Mouse (Mus musculus) midbrain, embryonic 10.5 days (tissue): ENCODE measurements around the gene Itpr1. TPM values are rescaled to one million over a fixed set of nuclear protein-coding genes. Genes with fewer than 3 reads are reported as not detected.

ENCODE experiments used
- DNase-seq: peaks from one replicate; pipeline ENCODE4 v3.0.0-alpha.2; 2017; ENCODE audit warnings: low spot score
- H3K27ac ChIP-seq: fragments of 300-500 bp; sonication (generic); replicated peaks from 2 replicates; pipeline ENCODE4 v1.5.1; 2016; ENCODE audit warnings: mild to moderate bottlenecking
- H3K27me3 ChIP-seq: fragments of 300-500 bp; sonication (generic); 2 replicates; pipeline ENCODE4 v1.6.1; 2016; ENCODE audit warnings: low read depth, mild to moderate bottlenecking; ENCODE audit not compliant: poor library complexity, severe bottlenecking
- H3K36me3 ChIP-seq: fragments of 300-500 bp; sonication (generic); 2 replicates; pipeline ENCODE4 v1.6.1; 2016; ENCODE audit warnings: mild to moderate bottlenecking, moderate library complexity
- H3K4me1 ChIP-seq: fragments of 300-500 bp; sonication (generic); 2 replicates; pipeline ENCODE4 v1.6.1; 2016
- H3K4me3 ChIP-seq: fragments of 300-500 bp; sonication (generic); 2 replicates; pipeline ENCODE4 v1.5.1; 2016; ENCODE audit warnings: mild to moderate bottlenecking, moderate library complexity
- H3K9me3 ChIP-seq: fragments of 300-500 bp; sonication (generic); replicated peaks from 2 replicates; pipeline ENCODE4 v1.6.1; 2016; ENCODE audit warnings: mild to moderate bottlenecking
- WGBS: fragments of 180-500 bp; shearing (Covaris S2); methylation state at CpG from one replicate; pipeline ENCODE4 v1.1.7; 2016; 5-methylcytosine and 5-hydroxymethylcytosine counted together
- polyA plus RNA-seq: library from polyadenylated mRNA; unstranded; fragments of >200 nt; fragmentation: Nextera tagmentation; extraction: Ambion mirVana; gene quantifications from 2 replicates; pipeline ENCODE4 v1.2.1, GENCODE M21; 2016

Itpr1 gene
- polyA plus RNA-seq, 1 experiment from 2014 or later: 7.2 TPM

DNA sequence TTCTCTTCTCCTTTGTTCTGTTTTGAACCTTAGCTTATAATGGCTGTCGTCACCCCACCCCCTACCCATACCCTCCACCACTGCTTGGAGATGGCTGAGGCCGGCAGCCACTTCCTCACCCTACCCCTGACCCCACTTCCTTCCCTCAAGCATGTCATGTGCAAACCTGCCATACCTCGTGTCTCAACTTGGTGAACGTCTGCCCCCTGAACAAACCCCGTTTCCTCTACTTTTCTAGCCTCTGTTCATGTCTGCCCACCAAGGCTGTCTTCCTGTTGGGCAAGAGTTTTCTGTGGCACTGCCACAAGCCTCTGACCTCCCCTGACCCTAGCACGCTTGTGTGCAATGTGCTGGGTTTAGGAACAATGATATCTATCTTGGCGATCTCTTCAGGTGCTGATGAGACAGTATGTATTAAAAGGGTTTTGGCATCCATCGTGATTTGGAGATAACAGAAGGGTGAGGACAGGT is 253.2 kb downstream of the Itpr1 start:
- no peak for DNase-seq
- WGBS: 89% methylated on average over 8 of the region's 8 CpGs
- H3K27ac ChIP-seq: no peak overlapping the region
- peaks cover 9% of the 10 kb centered on the region for H3K4me1 ChIP-seq
- no peaks in the 10 kb centered on the region for H3K27me3 ChIP-seq
- H3K36me3 ChIP-seq: no peaks in the 10 kb centered on the region
- no peaks in the 10 kb centered on the region for H3K9me3 ChIP-seq
- H3K4me3 ChIP-seq: no peak overlapping the region

DNA sequence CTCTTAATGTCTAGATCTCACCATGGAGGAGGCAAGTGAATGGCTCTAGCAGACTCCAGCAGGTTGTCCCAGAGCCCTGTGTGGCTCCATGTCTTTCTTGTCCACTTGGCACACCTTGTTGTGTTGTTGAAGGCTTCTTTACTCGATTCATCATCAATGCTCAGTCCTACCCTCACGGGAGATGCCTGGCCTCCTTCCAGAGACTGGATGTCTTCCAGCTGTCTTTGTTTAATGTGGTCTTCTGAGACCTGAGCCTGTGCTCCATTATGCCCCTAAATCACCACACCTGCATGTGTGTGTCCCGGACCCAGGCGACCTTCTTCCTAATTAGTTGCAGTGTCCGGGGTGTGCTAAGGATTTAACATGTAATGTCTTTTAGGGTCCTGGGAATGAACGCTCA is 254.7 kb downstream of the Itpr1 start:
- peaks cover 9% of the 10 kb centered on the region for H3K4me1 ChIP-seq
- WGBS: 85% methylated on average over 6 of the region's 6 CpGs
- H3K9me3 ChIP-seq: no peaks in the 10 kb centered on the region

DNA sequence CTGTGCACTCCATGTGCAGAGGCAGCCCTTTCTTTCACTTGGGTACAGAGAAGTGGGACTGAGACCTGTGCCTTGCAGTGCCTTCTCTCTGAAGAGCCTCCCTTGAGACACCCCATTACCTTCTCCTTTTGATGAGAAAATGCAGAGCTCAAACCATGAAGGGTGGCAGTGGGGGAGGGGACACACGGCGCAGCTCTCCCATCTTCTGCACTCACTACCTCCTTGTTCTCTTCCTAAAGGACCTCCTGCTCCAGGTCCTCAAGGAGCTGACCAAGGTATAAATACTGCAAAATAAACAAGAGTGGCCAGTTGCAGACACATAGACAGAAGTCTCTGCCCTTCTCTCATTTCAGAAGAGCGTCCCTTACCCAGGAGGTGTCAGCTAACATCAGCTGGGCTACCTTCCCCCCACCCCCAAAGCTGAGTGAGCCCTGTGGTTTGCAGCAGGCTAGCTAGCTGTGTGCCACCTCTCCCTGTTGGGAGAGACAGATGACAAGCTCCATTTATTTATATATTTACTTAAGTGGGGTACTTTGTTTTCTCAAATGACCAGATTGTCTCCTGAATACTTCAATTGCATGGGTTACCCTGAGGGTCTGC is 255.4 kb downstream of the Itpr1 start:
- H3K27ac ChIP-seq: no peak overlapping the region
- H3K9me3 ChIP-seq: no peaks in the 10 kb centered on the region
- 77% methylated on average over 3 of the region's 3 CpGs for WGBS
- H3K4me1 ChIP-seq: peaks cover 9% of the 10 kb centered on the region
- no peak for DNase-seq
- H3K27me3 ChIP-seq: no peaks in the 10 kb centered on the region
- peaks cover 2% of the 10 kb centered on the region; the same call in 1 of the 2 replicates for H3K36me3 ChIP-seq
- H3K4me3 ChIP-seq: no peak overlapping the region

More for the DNA sequence above, 254.7 kb downstream of the Itpr1 start:
- Histone ChIP-seq H3K27ac (no peak overlapping the region), H3K36me3 (no peaks in the 10 kb centered on the region), H3K27me3 (no peaks in the 10 kb centered on the region), H3K4me3 (no peak overlapping the region)
- no peak for DNase-seq

DNA sequence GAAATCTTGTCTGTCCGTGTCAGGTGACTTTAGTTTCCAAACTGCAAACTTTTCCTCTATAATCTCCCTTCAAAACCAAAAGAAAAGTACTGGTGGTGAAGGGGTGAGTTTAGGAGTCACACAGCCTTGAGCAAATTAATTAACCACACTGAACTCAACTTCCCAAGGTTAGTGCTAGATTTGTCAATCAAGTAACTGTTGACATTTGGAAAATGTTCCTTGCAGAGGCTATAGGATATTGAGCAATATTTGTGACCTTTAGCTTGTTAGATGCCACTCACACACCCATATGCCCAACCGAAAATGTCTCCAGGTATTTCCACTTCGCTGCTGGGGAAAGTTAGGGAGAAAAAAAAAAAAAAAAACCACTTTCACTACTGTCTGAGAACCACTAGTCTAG is 259.0 kb downstream of the Itpr1 start:
- H3K4me3 ChIP-seq: no peak overlapping the region
- WGBS: 91% methylated on average over 3 of the region's 3 CpGs
- peaks cover 9% of the 10 kb centered on the region for H3K4me1 ChIP-seq
- H3K36me3 ChIP-seq: peaks cover 6% of the 10 kb centered on the region; the same call in 1 of the 2 replicates
- H3K27ac ChIP-seq: no peak overlapping the region
- no peaks in the 10 kb centered on the region for H3K27me3 ChIP-seq
- H3K9me3 ChIP-seq: no peaks in the 10 kb centered on the region
- DNase-seq: no peak

DNA sequence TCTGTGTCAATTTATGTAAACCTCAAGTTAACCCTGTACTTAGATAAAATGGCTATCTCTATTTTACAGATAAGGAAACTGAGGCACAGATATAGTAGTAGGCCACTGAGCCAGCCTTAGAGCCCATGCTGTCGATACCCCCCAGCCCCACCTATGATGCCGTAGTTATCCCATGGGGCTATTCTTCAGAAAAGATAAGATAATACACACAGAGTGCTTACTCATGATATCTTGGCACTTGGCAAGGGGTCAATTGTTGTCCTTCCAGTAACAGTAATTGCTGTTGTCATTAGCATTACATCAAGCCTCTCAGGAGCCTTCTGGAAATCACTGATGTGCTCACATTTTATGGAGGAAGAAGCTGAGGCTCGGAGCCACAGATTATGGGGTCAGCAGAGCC is 259.9 kb downstream of the Itpr1 start:
- Histone ChIP-seq H3K4me1 (peaks cover 9% of the 10 kb centered on the region), H3K27ac (no peak overlapping the region), H3K4me3 (no peak overlapping the region), H3K36me3 (peaks cover 6% of the 10 kb centered on the region; the same call in 1 of the 2 replicates), H3K27me3 (no peaks in the 10 kb centered on the region), H3K9me3 (no peaks in the 10 kb centered on the region)
- no peak for DNase-seq
- WGBS: 87% methylated on average over 3 of the region's 3 CpGs

DNA sequence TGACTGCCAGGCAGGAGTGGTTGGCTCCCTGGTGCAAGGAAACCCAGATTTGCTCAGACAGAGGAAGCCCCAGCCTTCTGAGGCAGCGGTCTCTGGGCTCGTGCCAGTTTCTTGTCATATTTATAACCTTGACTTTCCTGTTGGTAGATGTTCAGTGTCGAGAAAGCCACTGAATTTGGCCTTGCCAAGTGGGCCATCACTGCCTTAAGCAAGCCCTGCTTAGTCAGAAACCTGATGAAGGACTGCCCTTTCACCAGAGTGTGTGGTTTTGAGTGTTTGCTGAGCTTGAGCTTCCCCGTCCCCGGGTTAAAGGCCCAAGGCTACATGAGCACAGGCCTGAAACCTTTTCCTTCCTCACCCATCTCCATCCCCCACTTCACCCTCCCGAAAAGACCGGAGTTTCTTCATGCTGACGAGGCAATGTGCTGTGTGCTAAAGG is 263.9 kb downstream of the Itpr1 start:
- Histone ChIP-seq H3K27me3 (no peaks in the 10 kb centered on the region), H3K9me3 (no peaks in the 10 kb centered on the region), H3K4me1 (no peaks in the 10 kb centered on the region), H3K4me3 (no peak overlapping the region), H3K27ac (no peak overlapping the region), H3K36me3 (peaks cover 12% of the 10 kb centered on the region; the same call in 1 of the 2 replicates)
- no peak for DNase-seq
- WGBS: 90% methylated on average over 8 of the region's 8 CpGs

DNA sequence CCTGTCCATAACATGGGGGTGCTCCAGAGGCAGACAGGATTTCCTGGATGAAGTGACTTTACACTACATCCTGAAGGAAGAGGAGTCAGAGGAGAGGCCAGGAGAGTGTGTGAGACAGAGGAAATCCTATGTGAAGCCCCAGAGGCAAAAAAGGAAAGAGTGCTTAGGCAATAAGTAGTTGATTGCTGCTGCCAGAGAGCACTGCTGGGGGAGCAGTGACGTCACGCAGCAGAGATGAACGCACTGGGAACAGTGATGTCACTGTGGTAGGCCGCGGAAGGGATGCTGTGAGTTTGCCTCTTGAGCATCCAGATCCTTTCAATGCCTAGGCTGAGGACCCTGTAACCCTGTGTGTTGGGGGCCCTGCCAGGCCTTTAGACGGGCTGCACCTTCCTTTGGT is 264.7 kb downstream of the Itpr1 start:
- 95% methylated on average over 6 of the region's 6 CpGs for WGBS
- H3K4me3 ChIP-seq: no peak overlapping the region
- no peaks in the 10 kb centered on the region for H3K27me3 ChIP-seq
- H3K27ac ChIP-seq: no peak overlapping the region
- H3K9me3 ChIP-seq: no peaks in the 10 kb centered on the region
- DNase-seq: no peak
- H3K36me3 ChIP-seq: peaks cover 12% of the 10 kb centered on the region; the same call in 1 of the 2 replicates
- no peaks in the 10 kb centered on the region for H3K4me1 ChIP-seq

DNA sequence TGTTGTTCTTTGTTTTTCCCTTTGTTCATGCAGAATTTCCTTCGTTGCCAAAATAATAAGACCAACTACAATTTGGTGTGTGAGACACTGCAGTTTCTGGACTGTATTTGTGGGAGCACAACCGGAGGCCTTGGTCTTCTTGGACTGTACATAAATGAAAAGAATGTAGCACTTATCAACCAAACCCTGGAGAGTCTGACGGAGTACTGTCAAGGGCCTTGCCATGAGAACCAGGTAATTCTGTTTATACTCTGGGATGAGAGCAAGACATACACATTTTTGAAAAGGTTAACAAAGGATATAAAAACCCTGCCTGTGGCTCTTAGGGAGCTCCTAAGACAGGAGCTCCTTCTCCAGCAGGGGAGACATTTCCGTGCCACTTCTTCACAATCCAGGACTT is 268.3 kb downstream of the Itpr1 start:
- Histone ChIP-seq H3K27me3 (no peaks in the 10 kb centered on the region), H3K27ac (no peak overlapping the region), H3K4me1 (no peaks in the 10 kb centered on the region), H3K36me3 (peaks cover 12% of the 10 kb centered on the region), H3K9me3 (no peaks in the 10 kb centered on the region), H3K4me3 (no peak overlapping the region)
- DNase-seq: no peak
- 92% methylated on average over 4 of the region's 4 CpGs for WGBS

DNA sequence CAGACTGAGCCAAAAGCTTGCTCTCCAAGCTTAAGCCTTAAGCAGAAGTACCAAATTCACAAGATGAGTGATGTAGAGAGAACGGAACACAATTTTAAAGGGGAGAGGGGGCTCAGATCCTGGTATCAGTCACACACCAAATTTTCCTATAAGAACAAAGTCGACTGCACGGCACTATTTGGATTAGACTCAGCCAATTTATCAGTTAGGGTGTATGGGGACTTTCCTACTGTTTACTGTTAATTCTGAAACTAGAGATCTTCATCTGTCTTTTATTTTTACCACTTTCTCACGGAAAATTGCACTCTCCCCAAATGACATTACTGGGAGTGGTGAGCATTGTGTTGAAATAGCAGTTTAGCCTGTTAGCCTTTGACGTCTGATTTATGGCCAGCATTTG is 269.6 kb downstream of the Itpr1 start:
- no peak overlapping the region for H3K27ac ChIP-seq
- no peaks in the 10 kb centered on the region for H3K4me1 ChIP-seq
- H3K36me3 ChIP-seq: peaks cover 12% of the 10 kb centered on the region
- DNase-seq: no peak
- no peak overlapping the region for H3K4me3 ChIP-seq
- H3K27me3 ChIP-seq: no peaks in the 10 kb centered on the region
- no peaks in the 10 kb centered on the region for H3K9me3 ChIP-seq
- whole genome bisulfite sequencing: 91% methylated on average over 5 of the region's 5 CpGs

DNA sequence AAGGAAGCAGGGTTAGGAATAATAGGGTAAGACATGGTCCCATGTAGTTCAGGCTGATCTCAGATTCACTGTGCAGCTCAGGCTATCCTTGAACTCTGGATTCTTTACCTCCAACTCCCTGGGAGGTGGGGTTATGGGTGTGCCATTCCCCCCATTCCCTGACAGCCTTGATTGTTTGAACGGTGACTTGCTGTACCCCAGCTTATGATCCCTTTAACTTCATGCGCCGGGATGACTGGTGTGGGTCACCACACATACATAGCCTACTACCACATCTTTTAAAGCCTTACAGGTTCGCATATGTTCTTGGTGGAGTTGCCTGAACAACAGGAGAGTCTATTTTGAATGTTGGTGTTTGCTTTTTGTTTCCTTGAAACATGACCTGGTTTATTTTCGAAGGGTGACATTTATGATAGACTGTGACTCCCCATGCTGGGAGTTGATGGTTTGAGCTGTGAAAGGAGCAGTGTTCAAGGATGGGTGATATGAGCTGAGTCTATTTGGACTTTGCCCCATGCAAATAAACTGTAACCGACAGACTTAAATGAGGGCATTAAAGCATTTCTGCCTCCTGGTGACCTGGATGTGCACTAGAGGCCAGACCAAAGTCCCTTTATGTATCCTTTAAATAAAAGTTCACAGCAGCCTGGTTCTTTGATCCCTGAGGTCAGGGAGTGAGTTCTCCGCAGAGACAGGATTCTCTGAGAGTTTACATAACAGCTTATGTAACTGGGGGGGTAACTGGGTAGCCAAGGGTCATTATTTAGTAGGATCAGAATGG is 273.5 kb downstream of the Itpr1 start:
- Histone ChIP-seq H3K4me3 (no peak overlapping the region), H3K9me3 (no peaks in the 10 kb centered on the region), H3K4me1 (no peaks in the 10 kb centered on the region), H3K27ac (no peak overlapping the region), H3K36me3 (peaks cover 22% of the 10 kb centered on the region), H3K27me3 (no peaks in the 10 kb centered on the region)
- 92% methylated on average over 7 of the region's 7 CpGs for WGBS
- no peak for DNase-seq

DNA sequence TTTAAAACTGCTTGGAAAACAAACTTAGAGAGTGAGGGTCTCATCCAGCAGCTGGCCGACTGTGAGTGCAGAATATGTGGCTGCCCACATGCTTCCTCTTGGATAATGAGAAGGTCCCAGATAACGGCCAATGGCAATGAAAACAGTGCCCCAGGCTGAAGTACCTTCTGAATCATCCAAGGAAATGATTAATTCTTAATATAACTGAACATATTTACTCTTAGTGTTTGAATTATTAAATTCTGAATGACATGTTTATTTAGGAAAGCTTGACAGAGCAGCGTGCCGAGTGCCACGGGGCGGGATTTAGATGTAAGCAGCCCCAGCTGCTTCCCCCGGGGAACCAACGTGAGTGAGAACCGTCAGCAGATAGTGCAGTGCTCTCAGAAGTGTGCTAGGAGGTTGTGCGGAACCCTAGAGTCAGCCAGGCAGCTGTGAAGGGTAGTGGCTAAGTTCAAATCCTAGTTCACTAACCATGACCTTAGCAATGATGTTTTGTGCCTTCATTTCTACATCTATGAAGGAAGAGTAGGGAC is 274.5 kb downstream of the Itpr1 start:
- H3K4me1 ChIP-seq: no peaks in the 10 kb centered on the region
- peaks cover 19% of the 10 kb centered on the region for H3K36me3 ChIP-seq
- DNase-seq: no peak
- 85% methylated on average over 10 of the region's 10 CpGs for WGBS
- no peak overlapping the region for H3K4me3 ChIP-seq
- H3K27ac ChIP-seq: no peak overlapping the region
- no peaks in the 10 kb centered on the region for H3K9me3 ChIP-seq
- no peaks in the 10 kb centered on the region for H3K27me3 ChIP-seq

DNA sequence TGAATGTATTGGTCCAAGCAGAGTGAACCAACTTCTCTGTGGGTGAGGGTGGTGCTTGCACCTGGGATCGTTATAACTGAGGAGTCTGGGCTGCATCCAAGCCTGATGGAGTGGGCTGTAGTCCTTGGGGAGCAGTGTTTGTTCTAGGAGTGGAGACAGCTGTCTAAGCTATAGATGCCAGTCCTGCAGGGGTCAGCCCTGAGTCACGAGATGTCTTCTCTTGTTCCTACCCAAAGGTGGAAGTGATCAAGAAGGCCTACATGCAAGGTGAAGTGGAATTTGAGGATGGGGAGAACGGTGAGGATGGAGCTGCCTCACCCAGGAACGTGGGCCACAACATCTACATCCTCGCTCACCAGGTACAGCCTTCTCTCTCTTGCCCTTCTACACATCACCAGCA is 275.4 kb downstream of the Itpr1 start:
- Histone ChIP-seq H3K36me3 (peaks cover 19% of the 10 kb centered on the region), H3K9me3 (no peaks in the 10 kb centered on the region), H3K4me3 (no peak overlapping the region), H3K27me3 (no peaks in the 10 kb centered on the region), H3K27ac (no peak overlapping the region), H3K4me1 (no peaks in the 10 kb centered on the region)
- WGBS: 93% methylated on average over 5 of the region's 5 CpGs
- DNase-seq: no peak

DNA sequence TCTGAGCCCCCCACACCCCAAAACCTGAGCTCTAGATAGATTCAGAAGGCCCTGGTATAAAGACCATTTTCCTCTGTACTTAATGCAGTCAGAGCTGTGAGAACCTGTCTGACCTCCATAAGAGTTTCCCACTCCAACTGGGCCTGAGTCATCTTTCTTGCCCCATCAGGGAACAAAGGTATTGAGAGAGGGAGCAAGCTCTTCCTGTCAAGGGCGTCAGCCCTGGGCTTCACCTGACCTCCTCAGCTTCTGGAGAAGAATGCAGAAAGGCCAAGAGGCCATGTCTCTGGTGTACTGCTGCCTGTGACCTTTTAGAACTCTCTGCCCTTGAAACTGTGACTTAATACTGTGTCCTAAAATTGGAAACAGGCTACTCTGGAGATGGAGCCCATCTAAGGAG is 279.1 kb downstream of the Itpr1 start:
- no peak for DNase-seq
- 74% methylated on average over 1 of the region's 1 CpGs for WGBS
- H3K36me3 ChIP-seq: peaks cover 23% of the 10 kb centered on the region

More for the DNA sequence above, 279.1 kb downstream of the Itpr1 start:
- Histone ChIP-seq H3K27ac (no peak overlapping the region), H3K4me3 (no peak overlapping the region), H3K4me1 (no peaks in the 10 kb centered on the region), H3K9me3 (no peaks in the 10 kb centered on the region), H3K27me3 (no peaks in the 10 kb centered on the region)
